Mouse (Mus musculus): ENCODE measurements around the gene Abcc2. TPM values are rescaled to one million over a fixed set of nuclear protein-coding genes. Genes with fewer than 3 reads are reported as not detected.
A peak's percentile ranks its signal among the peaks of the same experiment; 100 is the strongest.

Gene Abcc2
- polyA plus RNA-seq, 1 experiment, result not detected

DNA sequence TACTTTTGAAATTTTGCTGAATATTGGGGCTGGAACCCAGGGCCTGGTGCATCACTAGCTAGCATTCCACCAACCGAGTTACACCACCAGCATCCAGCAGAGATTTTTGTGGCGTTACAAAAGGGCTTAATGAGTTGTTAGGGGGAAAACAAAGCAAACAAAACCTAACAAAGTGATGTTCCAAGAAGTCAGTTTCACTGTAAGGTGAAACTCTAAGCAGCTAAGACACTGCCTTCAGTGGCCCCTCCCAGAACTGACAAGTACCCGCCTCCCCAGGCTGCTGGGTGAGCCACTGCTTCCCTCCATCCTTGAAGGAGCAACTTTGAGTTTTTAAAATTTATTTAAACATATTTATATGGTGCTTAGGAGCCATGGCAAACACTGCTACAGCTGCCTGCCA lies 98.4 kb downstream of the Abcc2 start:
- Histone ChIP-seq H3K36me3 (ENCODE audit: control insufficient read depth, insufficient read depth, low read length, poor library complexity, severe bottlenecking) (no peaks in the 10 kb centered on the region), H3K4me3 (ENCODE audit: low read depth, low read length) (no peak overlapping the region), H3K27ac (ENCODE audit: insufficient read depth, low read length) (peak overlapping the region; percentile 46), H3K9me3 (replicated peaks; ENCODE audit: control insufficient read depth, insufficient read depth, low read length, poor library complexity, severe bottlenecking) (no peaks in the 10 kb centered on the region), H3K27me3 (ENCODE audit: control insufficient read depth, insufficient read depth, low read length, poor library complexity, severe bottlenecking) (no peaks in the 10 kb centered on the region), H3K4me1 (ENCODE audit: control insufficient read depth, insufficient read depth, low read length) (peaks cover 4% of the 10 kb centered on the region), H3K9ac (ENCODE audit: low read depth, poor library complexity, severe bottlenecking) (no peak overlapping the region)
- TF ChIP-seq CTCF (IDR thresholded peaks at IDR 0.05; ENCODE audit: low read depth, low read length) (no peak), POLR2A (IDR thresholded peaks at IDR 0.05; ENCODE audit: insufficient read depth, low read length) (no peak), EP300 (IDR thresholded peaks at IDR 0.05; ENCODE audit: insufficient read depth, low read depth, low read length) (no peak)

DNA sequence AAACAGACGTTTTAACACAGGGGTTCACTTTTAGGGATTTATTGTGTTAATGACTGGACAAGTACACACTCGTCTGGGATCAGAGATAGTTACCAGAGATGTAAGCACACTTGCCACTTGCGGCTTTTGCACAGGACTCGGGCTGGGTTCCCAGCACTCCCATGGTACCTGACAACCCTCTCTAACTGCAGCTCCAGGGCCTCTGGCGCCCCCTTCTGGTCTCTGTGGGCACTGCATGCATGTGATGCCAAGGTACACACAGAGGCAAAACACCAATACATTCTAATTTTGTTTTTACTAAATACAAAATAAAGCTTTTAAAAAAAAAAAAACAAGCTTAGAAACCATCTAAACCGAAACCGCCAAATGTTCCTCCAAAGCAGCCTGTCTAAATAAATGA lies 99.6 kb downstream of the Abcc2 start:
- Histone ChIP-seq H3K27me3 (ENCODE audit: control insufficient read depth, insufficient read depth, low read length, poor library complexity, severe bottlenecking) (no peaks in the 10 kb centered on the region), H3K4me1 (ENCODE audit: control insufficient read depth, insufficient read depth, low read length) (peaks cover 4% of the 10 kb centered on the region), H3K9me3 (replicated peaks; ENCODE audit: control insufficient read depth, insufficient read depth, low read length, poor library complexity, severe bottlenecking) (no peaks in the 10 kb centered on the region), H3K9ac (ENCODE audit: low read depth, poor library complexity, severe bottlenecking) (no peak overlapping the region), H3K36me3 (ENCODE audit: control insufficient read depth, insufficient read depth, low read length, poor library complexity, severe bottlenecking) (no peaks in the 10 kb centered on the region), H3K4me3 (ENCODE audit: low read depth, low read length) (no peak overlapping the region), H3K27ac (ENCODE audit: insufficient read depth, low read length) (no peak overlapping the region)
- TF ChIP-seq CTCF (IDR thresholded peaks at IDR 0.05; ENCODE audit: low read depth, low read length) (peak; percentile 65), POLR2A (IDR thresholded peaks at IDR 0.05; ENCODE audit: insufficient read depth, low read length) (no peak)

DNA sequence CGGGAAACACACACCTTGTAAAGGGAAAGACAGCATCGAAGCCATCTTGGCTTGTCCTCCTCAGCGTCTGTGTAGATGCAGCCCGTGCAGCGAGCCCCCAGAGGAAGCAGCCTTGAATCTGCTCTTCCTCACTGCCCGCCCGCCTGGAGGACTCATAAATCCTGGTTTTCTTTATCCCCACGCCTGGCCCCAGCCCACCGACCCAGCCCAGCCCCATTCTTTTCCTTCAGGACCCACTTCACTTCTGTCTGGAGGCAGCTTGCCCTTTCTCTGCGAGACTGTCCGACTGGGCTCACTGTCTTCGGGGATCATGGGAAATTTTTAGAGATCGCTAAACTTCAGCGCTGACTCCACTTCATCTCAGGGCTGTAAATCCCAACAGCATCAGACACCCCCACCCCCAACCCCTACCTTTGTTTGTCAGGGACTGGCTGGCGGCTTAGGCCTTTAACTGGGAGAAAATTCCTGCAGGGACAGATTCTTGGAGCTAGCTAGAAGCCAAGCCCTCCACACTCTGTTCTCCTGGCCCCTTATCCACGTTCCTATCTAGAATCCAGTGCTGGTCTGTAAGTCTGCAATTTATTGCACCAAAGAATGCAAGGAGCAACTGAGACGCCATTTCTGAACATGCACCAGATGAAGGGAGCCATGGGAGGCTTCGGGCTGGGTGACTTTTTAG lies 101.0 kb downstream of the Abcc2 start:
- TF ChIP-seq POLR2A (IDR thresholded peaks at IDR 0.05; ENCODE audit: insufficient read depth, low read length) (no peak), CTCF (IDR thresholded peaks at IDR 0.05; ENCODE audit: low read depth, low read length) (no peak), EP300 (IDR thresholded peaks at IDR 0.05; ENCODE audit: insufficient read depth, low read depth, low read length) (no peak)
- no peaks in the 10 kb centered on the region for H3K27me3 ChIP-seq (ENCODE audit: control insufficient read depth, insufficient read depth, low read length, poor library complexity, severe bottlenecking)
- no peaks in the 10 kb centered on the region for H3K36me3 ChIP-seq (ENCODE audit: control insufficient read depth, insufficient read depth, low read length, poor library complexity, severe bottlenecking)
- H3K4me1 ChIP-seq (ENCODE audit: control insufficient read depth, insufficient read depth, low read length), result peaks cover 4% of the 10 kb centered on the region
- H3K4me3 ChIP-seq (ENCODE audit: low read depth, low read length), result peak overlapping the region; percentile 12; the same call in 1 of the 2 replicates
- peak overlapping the region; percentile 54 for H3K9ac ChIP-seq (ENCODE audit: low read depth, poor library complexity, severe bottlenecking)
- no peak overlapping the region for H3K27ac ChIP-seq (ENCODE audit: insufficient read depth, low read length)
- H3K9me3 ChIP-seq (replicated peaks; ENCODE audit: control insufficient read depth, insufficient read depth, low read length, poor library complexity, severe bottlenecking), result no peaks in the 10 kb centered on the region

DNA sequence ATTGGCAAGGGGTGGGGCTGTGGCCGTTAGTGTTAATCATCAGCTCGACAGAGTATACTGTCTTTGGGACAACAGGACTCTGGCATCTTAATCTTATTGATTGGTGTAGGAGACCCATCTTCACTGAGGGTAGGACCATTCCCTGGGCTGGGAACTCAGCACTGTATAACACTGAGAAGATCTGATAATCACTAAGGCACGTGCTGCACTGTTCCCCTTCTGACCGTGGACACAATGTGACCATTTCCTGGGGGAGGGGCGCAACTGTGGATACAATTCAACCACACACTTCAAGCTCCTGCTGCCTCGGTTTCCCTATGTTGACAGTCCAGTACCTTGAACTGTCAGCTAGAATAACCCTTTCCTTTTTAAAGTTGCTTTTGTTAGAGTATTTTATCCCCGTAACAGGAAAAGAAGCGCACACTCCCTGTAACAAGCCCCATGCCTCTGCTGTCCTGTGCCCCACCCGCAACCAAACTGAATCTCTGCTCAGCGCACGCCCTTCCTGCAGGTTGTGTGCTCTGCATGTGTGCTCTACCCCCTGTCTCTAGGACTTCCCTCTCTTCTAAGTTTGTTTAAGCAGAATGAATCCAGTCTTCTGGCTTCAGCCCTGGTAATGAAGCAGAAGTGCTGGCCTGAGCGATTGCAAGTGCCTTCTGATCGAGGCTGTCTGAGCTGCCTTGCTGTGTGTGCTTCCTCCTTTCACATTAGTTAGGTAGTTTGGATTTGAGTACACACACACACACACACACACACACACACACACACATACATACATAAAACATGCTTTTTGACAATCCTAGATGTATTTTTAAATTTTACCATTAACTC lies 102.9 kb downstream of the Abcc2 start:
- no peak for TF ChIP-seq POLR2A (IDR thresholded peaks at IDR 0.05; ENCODE audit: insufficient read depth, low read length)
- no peak for TF ChIP-seq EP300 (IDR thresholded peaks at IDR 0.05; ENCODE audit: insufficient read depth, low read depth, low read length)
- TF ChIP-seq CTCF (IDR thresholded peaks at IDR 0.05; ENCODE audit: low read depth, low read length), result no peak
- H3K36me3 ChIP-seq (ENCODE audit: control insufficient read depth, insufficient read depth, low read length, poor library complexity, severe bottlenecking), result no peaks in the 10 kb centered on the region
- no peaks in the 10 kb centered on the region for H3K27me3 ChIP-seq (ENCODE audit: control insufficient read depth, insufficient read depth, low read length, poor library complexity, severe bottlenecking)
- no peak overlapping the region for H3K9ac ChIP-seq (ENCODE audit: low read depth, poor library complexity, severe bottlenecking)
- H3K4me1 ChIP-seq (ENCODE audit: control insufficient read depth, insufficient read depth, low read length), result peaks cover 4% of the 10 kb centered on the region
- H3K27ac ChIP-seq (ENCODE audit: insufficient read depth, low read length), result no peak overlapping the region
- H3K9me3 ChIP-seq (replicated peaks; ENCODE audit: control insufficient read depth, insufficient read depth, low read length, poor library complexity, severe bottlenecking), result no peaks in the 10 kb centered on the region
- no peak overlapping the region for H3K4me3 ChIP-seq (ENCODE audit: low read depth, low read length)

DNA sequence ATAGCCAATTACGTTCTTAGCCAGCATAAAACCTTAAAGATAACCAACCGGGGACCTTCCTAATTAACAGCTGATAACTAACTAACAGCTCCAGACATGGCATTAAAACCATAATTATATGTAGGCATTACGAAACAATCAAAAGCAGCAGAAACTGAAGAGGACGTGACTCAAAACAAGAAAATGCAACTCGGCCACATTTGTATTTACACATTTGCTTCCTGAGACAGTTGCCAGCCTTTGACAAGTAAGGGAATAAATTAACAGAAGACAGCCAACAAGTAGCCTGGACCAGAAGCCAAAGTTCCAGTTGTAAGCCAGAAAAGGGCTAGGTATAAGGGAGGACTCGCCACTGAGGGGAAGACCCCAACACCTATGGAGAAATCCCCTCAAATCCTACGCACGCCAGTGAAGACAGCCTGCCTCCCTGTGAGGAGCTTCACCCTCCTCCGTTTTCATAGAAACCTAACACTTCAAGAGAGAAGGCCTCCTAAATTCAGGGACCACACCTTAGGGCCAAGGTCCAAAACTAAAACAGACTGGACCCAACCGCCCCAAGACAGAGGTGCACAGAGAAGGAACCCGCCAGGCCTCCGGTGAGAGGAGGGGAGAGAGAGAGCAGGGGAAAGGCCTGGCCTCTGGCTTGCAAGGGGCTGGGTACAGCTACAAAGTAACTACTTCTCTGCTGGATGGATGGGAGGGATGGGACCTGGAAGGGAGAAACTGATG lies 104.5 kb downstream of the Abcc2 start:
- Histone ChIP-seq H3K27ac (ENCODE audit: insufficient read depth, low read length) (peak overlapping the region; percentile 24; the same call in 1 of the 2 replicates), H3K4me1 (ENCODE audit: control insufficient read depth, insufficient read depth, low read length) (no peaks in the 10 kb centered on the region), H3K9me3 (replicated peaks; ENCODE audit: control insufficient read depth, insufficient read depth, low read length, poor library complexity, severe bottlenecking) (no peaks in the 10 kb centered on the region), H3K9ac (ENCODE audit: low read depth, poor library complexity, severe bottlenecking) (no peak overlapping the region), H3K4me3 (ENCODE audit: low read depth, low read length) (no peak overlapping the region), H3K36me3 (ENCODE audit: control insufficient read depth, insufficient read depth, low read length, poor library complexity, severe bottlenecking) (no peaks in the 10 kb centered on the region), H3K27me3 (ENCODE audit: control insufficient read depth, insufficient read depth, low read length, poor library complexity, severe bottlenecking) (no peaks in the 10 kb centered on the region)
- TF ChIP-seq CTCF (IDR thresholded peaks at IDR 0.05; ENCODE audit: low read depth, low read length) (no peak), EP300 (IDR thresholded peaks at IDR 0.05; ENCODE audit: insufficient read depth, low read depth, low read length) (no peak), POLR2A (IDR thresholded peaks at IDR 0.05; ENCODE audit: insufficient read depth, low read length) (no peak)
